Mouse (Mus musculus) ZHBTc4 (cell line): ENCODE results near the gene Ptpn6.

ENCODE experiments used
- DNase-seq: peaks from one replicate; pipeline ENCODE4 v3.0.0-alpha.2; 2011; ENCODE audit warnings: low read depth, low spot score

The Ptpn6 gene

GRCm38 (mm10) chr6:124755831-124756595, 17.5 kb upstream of the Ptpn6 start, which contains the start of the genes Gm45234 and Atn1:
Gene Gm45234 (minus strand): TSS chr6:124756021.
Gene Atn1 (minus strand): TSS chr6:124756524.
- peak; percentile 88 for DNase-seq

GRCm38 (mm10) chr6:124755306-124755705, 16.8 kb upstream of the Ptpn6 start:
- no peak for DNase-seq

DNA sequence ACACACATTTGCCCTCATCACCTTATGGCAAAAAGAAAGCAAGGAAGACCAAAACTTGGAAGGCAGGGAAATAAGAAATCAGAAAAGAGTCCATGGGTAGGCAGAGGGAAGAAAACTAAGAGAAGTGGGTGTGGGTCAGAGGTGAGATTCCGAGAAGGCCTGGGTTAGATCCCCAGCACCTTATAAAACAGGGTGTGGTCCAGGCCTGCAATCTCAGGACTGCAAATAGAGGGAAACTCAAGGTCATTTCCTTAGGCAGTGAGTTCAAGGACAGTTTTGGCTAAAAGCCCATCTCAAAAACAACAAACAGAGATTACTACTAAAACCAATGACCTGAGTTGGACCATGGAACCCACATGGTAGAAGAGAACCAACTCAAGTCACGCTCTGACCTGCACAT, 15.3 kb upstream of the Ptpn6 start:
- DNase-seq: peak; percentile 66

- no peak for DNase-seq
Observed at GRCm38 (mm10) chr6:124750405-124750804, 11.9 kb upstream of the Ptpn6 start.

DNA sequence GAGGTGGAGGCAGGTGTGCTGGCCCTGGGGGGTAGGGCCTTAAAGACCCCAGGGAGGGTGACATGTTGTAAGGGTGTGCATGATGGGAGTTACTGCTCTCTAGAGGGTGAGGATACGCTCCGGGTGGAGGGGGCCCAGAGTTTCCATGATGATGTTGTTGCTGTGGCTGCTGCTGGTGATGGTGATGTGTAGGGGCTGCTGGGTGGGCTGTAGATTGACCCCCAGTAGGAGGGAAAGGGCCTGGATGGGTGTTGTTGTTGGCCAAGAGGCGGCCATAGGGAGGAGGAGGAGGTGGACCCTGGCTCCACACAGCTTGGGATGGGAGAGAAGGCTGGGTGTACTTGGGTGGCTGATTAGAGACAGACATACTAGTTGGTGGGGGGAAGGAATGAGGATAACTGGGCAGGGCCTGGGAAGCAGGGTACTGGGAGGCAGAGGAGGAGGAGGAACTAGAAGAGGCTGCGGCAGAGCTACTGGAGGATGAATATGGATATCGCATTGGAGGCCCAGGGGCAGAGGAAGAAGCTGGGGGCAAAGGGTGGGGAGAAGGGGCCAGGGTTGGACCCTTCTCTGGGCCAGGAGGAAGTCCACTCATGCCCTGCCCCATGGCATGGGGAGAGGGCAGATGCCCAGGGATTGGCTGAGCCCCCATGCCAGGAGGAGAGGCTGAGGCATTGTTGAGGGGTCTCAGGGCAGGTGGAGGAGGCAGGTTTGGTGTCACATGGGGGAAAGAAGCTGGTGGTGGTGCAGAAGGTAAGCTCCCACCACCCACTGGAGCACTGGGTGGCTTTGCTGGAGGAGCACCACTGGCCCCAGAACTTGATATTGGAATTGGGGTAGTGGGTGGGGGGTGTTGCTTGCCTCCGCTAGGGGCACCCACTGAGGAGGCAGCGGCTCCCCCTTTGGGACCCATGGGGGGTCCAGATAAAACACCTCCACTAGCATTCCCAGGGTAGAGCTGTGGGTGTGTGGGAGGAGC, 8.4 kb upstream of the Ptpn6 start:
- DNase-seq: no peak

GRCm38 (mm10) chr6:124746296-124746605, 7.7 kb upstream of the Ptpn6 start:
- DNase-seq: no peak

DNA sequence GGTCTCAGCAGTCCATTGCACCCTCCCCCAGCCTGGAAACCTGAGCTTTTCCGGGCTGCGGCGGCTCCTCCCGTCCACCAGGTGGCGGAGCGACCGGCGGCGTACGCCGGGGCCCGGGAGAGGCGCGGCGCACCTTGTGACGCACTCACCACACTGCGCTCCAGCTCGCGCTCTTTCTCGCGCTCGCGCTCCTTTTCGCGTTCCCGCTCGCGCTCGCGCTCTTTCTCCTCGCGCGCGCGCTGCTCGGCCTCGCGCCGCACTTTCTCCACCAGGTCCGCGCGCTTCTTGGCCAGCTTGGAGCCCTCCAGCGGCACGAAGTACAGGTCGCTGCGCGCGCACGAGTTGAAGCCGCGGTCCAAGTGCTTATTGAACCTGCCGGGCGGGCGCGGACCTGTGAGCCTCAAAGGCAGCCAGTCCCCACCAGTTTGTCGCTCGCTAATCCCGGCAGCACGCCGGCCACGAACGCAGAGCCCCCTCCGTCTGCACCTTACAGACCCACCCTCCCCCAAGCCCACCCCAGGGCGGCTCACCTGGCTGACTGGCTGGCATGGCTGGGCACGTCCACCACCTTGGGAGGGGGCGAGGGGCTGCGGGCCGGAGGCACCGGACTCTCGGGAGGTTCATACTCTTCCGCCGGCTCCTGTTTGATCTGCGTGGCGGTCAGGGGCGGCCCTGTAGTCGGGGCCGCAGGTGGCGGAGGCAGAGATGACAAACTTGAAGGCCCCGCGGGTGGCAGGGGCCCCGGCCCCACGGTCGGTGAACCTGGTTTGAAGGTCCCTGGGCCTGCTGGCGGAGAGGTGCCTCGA, 7.2 kb upstream of the Ptpn6 start:
- DNase-seq: peak; percentile 99

DNA sequence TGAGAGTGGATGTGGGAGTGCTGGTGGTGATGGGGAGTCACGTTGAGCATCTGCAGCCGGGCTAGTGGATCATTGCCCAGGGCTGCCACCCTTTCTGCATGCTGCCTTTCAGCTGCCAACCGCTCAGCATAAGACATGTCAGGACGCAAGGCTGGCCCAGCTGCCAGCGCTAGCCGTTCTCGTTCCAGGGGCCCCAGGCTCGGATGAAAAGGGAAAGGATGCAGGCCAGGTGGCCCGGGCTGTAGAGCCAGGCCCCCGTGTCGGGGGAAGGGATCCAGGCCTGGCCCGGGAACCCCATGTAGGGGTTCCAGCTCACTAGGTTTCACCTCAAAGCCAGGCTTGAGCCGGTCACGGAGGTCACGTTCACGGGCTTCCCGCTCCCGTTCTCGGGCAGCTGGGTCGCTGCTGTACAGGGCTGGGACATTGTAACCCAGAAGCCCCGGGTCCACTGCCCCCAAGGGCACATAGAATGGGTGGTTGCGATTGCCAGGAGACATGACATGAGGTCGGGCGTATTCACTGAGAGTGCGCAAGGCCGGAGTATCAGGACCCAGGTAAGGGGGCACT, 6.3 kb upstream of the Ptpn6 start:
- no peak for DNase-seq

GRCm38 (mm10) chr6:124743647-124744046, 5.1 kb upstream of the Ptpn6 start:
- no peak for DNase-seq

DNA sequence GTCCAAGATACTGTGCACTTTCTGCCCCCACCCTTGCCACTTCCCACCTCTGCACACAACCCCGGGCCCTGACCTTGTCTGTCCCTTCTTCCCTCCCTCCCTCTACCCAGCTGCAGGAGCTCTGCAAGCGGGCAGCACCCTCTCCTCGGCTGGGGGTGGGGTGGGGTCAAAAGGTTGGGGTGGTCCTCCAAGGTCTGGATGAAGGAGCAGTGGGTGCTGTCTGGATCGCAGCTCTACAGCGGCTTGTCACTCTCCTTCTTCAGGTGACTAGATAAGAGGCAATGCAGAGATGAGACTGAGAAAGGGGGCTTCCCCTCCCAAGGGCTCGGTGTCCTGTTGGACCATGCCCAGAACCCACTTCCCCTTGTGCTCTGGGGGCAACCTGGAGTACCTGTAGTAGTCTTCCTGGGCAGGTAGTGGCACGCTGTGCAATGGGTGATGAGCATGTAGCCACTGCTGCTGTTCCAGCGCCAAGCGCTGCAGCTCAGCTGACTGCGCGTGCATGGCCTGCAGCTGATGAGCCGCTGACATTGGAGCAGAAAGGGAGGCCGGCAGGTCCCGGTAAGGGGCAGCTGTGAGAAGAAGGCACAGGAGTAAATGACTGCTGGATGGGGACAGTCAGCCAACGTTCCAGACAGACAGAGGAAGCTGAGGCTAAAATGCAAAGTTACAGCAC, 4.5 kb upstream of the Ptpn6 start:
- no peak for DNase-seq

- no peak for DNase-seq
Observed at GRCm38 (mm10) chr6:124741842-124742241, 3.3 kb upstream of the Ptpn6 start.

DNA sequence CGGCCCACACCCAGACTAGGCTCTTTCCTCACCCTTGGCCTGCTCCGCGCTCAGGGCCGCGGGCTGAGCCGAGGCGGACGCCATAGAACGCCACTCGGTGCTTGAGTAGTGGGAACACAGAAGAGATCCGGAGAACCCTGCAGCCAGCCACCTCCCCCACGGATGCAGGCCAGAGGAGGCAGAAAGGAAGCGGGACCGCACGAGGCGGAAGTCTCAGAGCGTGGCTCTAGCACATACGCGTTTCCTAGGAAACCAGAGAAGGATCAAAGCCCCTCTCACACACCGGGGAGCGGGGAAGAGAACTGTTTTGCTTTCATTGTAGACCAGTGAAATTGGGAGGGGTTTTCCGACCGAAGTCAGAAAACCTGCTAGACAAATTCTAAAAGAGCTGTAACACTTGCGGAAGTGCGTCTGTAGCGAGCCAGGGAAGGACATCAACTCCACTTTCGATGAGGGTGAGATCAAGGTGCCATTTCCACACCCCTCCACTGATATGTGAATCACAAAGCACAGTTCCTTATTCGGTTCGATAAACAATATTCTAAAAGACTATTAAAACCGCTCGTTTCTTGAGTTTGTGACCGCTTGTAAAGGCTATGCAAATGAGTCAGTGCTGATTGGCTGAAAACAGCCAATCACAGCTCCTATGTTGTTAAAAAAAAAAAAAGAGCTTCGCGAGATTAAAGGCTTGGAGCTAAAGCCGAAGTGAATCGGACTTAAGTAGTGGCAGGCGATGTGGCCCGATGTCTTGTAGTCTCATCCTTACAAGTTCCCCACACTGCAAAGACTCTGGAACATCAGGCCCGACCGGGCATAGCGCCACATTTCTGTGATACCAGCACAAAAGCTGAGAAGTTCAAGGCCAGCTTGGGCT, 2.6 kb upstream of the Ptpn6 start, which contains the start of gene Grcc10:
Gene Grcc10, minus strand, starts transcription at position 487 of the 874 bp plus-strand sequence.
- DNase-seq: peak; percentile 99

- DNase-seq: no peak
Observed at GRCm38 (mm10) chr6:124740211-124740887, 1.8 kb upstream of the Ptpn6 start.

GRCm38 (mm10) chr6:124739231-124739796, 800 bp upstream of the Ptpn6 start:
- no peak for DNase-seq

GRCm38 (mm10) chr6:124737040-124737439, 1.5 kb downstream of the Ptpn6 start:
- DNase-seq: no peak

- DNase-seq: no peak
Observed at GRCm38 (mm10) chr6:124734417-124734816, 4.1 kb downstream of the Ptpn6 start.

- DNase-seq: peak; percentile 73
Observed at GRCm38 (mm10) chr6:124732476-124733370, 5.8 kb downstream of the Ptpn6 start.

- no peak for DNase-seq
Observed at GRCm38 (mm10) chr6:124731038-124731437, 7.5 kb downstream of the Ptpn6 start.
